Mouse (Mus musculus) right cerebral cortex, postnatal 10 days (tissue): ENCODE results near the gene Tspan17.
"Not testable (repeated sequence)": the region's sequence is repeated elsewhere in the genome, so short reads cannot be mapped to it uniquely, and the experiment has no call there.

Experiments
- DNase-seq, 2 experiments: peaks; one replicate each; pipeline ENCODE4 v3.0.0; 2021; ENCODE audit warnings: low spot score in 2 of 2

Tspan17 gene

GRCm38 (mm10) chr13:54760906-54761305 lies 28.3 kb upstream of the Tspan17 start:
- DNase-seq: no peak

GRCm38 (mm10) chr13:54765281-54766191 lies 23.6 kb upstream of the Tspan17 start:
- peak; percentile 55 to 69 for DNase-seq

GRCm38 (mm10) chr13:54766192-54766768 lies 22.9 kb upstream of the Tspan17 start, which contains the start of gene Sncb:
Gene Sncb, minus strand, starts transcription at chr13:54766595.
- peak; percentile 91 to 92 for DNase-seq

- DNase-seq: no peak
Observed at GRCm38 (mm10) chr13:54767012-54767411, 22.2 kb upstream of the Tspan17 start.

- peak; percentile 75 to 76 for DNase-seq
Observed at GRCm38 (mm10) chr13:54780592-54780991, 8.6 kb upstream of the Tspan17 start.

- no peak for DNase-seq
Observed at GRCm38 (mm10) chr13:54781086-54781485, 8.1 kb upstream of the Tspan17 start.

GRCm38 (mm10) chr13:54783235-54783634 lies 5.9 kb upstream of the Tspan17 start:
- no peak for DNase-seq

- DNase-seq: no peak
Observed at GRCm38 (mm10) chr13:54783698-54784097, 5.5 kb upstream of the Tspan17 start, which contains the start of gene Eif4e1b. Gene Eif4e1b, plus strand, starts transcription at chr13:54783998.

GRCm38 (mm10) chr13:54787591-54787990 lies 1.6 kb upstream of the Tspan17 start:
- not testable (repeated sequence) for DNase-seq

- peak; percentile 66 to 68 for DNase-seq
Observed at GRCm38 (mm10) chr13:54789561-54790397, 602 bp downstream of the Tspan17 start.

GRCm38 (mm10) chr13:54792259-54793230 lies 3.4 kb downstream of the Tspan17 start:
- no peak for DNase-seq

GRCm38 (mm10) chr13:54794002-54794577 lies 4.9 kb downstream of the Tspan17 start:
- peak; percentile 74 to 76 for DNase-seq

GRCm38 (mm10) chr13:54794843-54795242 lies 5.7 kb downstream of the Tspan17 start:
- DNase-seq: no peak

- DNase-seq: peak; percentile 67 to 69
Observed at GRCm38 (mm10) chr13:54797356-54797755, 8.2 kb downstream of the Tspan17 start.

- no peak for DNase-seq
Observed at GRCm38 (mm10) chr13:54797861-54798643, 8.9 kb downstream of the Tspan17 start.

GRCm38 (mm10) chr13:54798740-54799139 lies 9.6 kb downstream of the Tspan17 start:
- DNase-seq: peak; percentile 59

- DNase-seq: peak; percentile 87 to 91
Observed at GRCm38 (mm10) chr13:54799701-54800100, 10.5 kb downstream of the Tspan17 start.

GRCm38 (mm10) chr13:54800206-54800605 lies 11.0 kb downstream of the Tspan17 start:
- DNase-seq: no peak

- no peak for DNase-seq
Observed at GRCm38 (mm10) chr13:54803010-54803409, 13.8 kb downstream of the Tspan17 start.
